Mouse (Mus musculus): ENCODE data around the gene Faap20.

DNA sequence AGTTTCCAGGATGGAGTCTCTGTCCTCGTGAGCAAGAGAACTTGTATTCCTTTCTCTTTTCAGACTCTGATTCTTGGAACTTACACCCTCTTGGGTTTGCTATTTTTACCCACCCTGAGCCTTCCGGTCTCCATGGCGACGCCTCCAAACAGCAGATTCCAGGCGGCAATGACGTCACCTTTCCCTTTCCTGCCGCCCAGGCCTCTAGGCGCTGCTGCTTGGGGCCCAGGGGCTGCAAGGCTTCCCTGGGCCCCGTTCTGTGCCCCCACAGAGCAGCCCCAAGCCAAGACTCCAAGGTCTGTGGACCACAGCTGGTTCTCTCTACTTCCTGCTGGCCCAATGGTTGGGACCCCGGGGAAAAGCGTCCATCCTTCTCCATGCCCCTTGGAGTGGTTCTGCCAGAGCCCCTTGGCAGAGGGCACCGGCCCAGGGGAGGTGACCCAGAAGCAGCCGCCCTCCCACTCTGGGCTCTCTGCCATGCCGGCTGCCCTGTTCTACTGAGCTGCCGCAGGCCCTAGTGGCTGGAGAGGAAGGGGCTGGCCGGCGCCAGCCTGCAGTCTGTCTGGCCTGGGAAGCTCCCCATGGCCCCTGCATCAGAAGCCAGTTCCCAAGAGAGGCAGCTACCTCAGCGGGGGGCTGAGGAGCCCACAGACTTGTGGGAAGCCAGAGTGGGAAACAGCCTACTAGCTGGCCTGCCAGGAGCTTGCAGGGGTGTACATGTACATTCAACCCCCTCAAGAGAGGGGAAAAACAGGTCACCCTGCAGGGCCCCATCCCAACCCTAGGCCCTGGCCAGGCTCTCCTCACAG is 14.1 kb upstream of the Faap20 start:
- TF ChIP-seq EP300 (optimal IDR thresholded peaks at IDR 0.05) (no peak), CTCF (IDR thresholded peaks at IDR 0.05; ENCODE audit: low read depth) (peak; percentile 44)

Measured in stomach, postnatal 0 days (tissue).